Mouse (Mus musculus) CH12.LX (cell line): Measurements from ENCODE around the gene Dcun1d4. TPM values are rescaled to one million over a fixed set of nuclear protein-coding genes. Genes with fewer than 3 reads are reported as not detected.

ENCODE experiments used
- DNase-seq: peaks from one replicate; pipeline ENCODE4 v3.0.0-alpha.2; 2013; ENCODE audit errors: extremely low read depth
- H3K27ac ChIP-seq: 2 replicates; pipeline ENCODE4 v1.5.1; 2012; ENCODE audit warnings: low read depth, mild to moderate bottlenecking, control low read depth, moderate library complexity; ENCODE audit not compliant: insufficient read depth
- H3K27me3 ChIP-seq: replicated peaks from 2 replicates; pipeline ENCODE3; 2012; ENCODE audit warnings: inconsistent platforms
- H3K36me3 ChIP-seq, 2 experiments: replicated peaks in 1 of 2; 2 replicates each; pipeline versions ENCODE3 to v1.6.1; 2012; ENCODE audit warnings: inconsistent platforms in 1 of 2, low read length in 1 of 2, mild to moderate bottlenecking in 1 of 2, mixed read lengths in 1 of 2, moderate library complexity in 1 of 2; ENCODE audit not compliant: control insufficient read depth in 1 of 2, insufficient read depth in 1 of 2
- H3K4me1 ChIP-seq, 2 experiments: 2 replicates each; pipeline ENCODE4 v1.6.1; 2012; ENCODE audit warnings: inconsistent platforms in 1 of 2, moderate library complexity in 1 of 2; ENCODE audit not compliant: insufficient read depth in 2 of 2, control insufficient read depth in 1 of 2
- H3K4me2 ChIP-seq: 2 replicates; pipeline ENCODE4 v1.6.1; 2012; ENCODE audit warnings: low read depth, mild to moderate bottlenecking, control low read depth; ENCODE audit not compliant: poor library complexity, insufficient read depth, severe bottlenecking
- H3K4me3 ChIP-seq, 3 experiments: fragments of 150-350 bp in 1 of 3; sonication (generic) in 1 of 3; replicated peaks in 1 of 3; 2 replicates each; pipeline versions ENCODE3 to v1.5.1; 2011 to 2012; ENCODE audit warnings: low read depth in 2 of 3, low read length in 2 of 3, mild to moderate bottlenecking in 2 of 3, moderate library complexity in 2 of 3, control low read depth in 1 of 3, improper control_type of control experiment in 1 of 3, inconsistent platforms in 1 of 3, mixed read lengths in 1 of 3; ENCODE audit not compliant: poor library complexity in 1 of 3
- H3K79me2 ChIP-seq: replicated peaks from 2 replicates; pipeline ENCODE4 v1.6.1; 2012; ENCODE audit warnings: mild to moderate bottlenecking, moderate library complexity; ENCODE audit not compliant: control insufficient read depth, poor library complexity, insufficient read depth, severe bottlenecking; ENCODE audit errors: extremely low read depth
- H3K9ac ChIP-seq: 2 replicates; pipeline ENCODE4 v1.6.1; 2012; ENCODE audit warnings: low read depth, mild to moderate bottlenecking, control low read depth, moderate library complexity; ENCODE audit not compliant: insufficient read depth
- H3K9me3 ChIP-seq: replicated peaks from 2 replicates; pipeline ENCODE3; 2012; ENCODE audit warnings: low read length, inconsistent platforms, mixed read lengths
- BHLHE40 ChIP-seq: IDR thresholded peaks from 2 replicates; pipeline ENCODE4 v1.6.1; 2011; ENCODE audit warnings: mild to moderate bottlenecking, low read depth, low read length, improper control_type of control experiment
- CHD1 ChIP-seq: IDR thresholded peaks from 2 replicates; pipeline ENCODE4 v1.6.1; 2012; ENCODE audit warnings: low read depth, low read length, improper control_type of control experiment, inconsistent platforms
- CHD2 ChIP-seq: IDR thresholded peaks from 2 replicates; pipeline ENCODE4 v1.6.1; 2011; ENCODE audit warnings: low read length, improper control_type of control experiment
- E2F4 ChIP-seq: IDR thresholded peaks from 2 replicates; pipeline ENCODE4 v1.6.1; 2011; ENCODE audit warnings: low read depth, low read length, improper control_type of control experiment; ENCODE audit not compliant: insufficient replicate concordance
- EP300 ChIP-seq: IDR thresholded peaks from 2 replicates; pipeline ENCODE4 v1.6.1; 2011; ENCODE audit warnings: low read length, improper control_type of control experiment
- HCFC1 ChIP-seq: IDR thresholded peaks from 2 replicates; pipeline ENCODE4 v1.6.1; 2012; ENCODE audit warnings: low read depth, mild to moderate bottlenecking, inconsistent platforms, low read length, improper control_type of control experiment
- IRF4 ChIP-seq: IDR thresholded peaks from 2 replicates; pipeline ENCODE4 v1.6.1; 2014; ENCODE audit warnings: low read depth, mild to moderate bottlenecking, inconsistent platforms, low read length, improper control_type of control experiment
- JUN ChIP-seq: IDR thresholded peaks from 2 replicates; pipeline ENCODE4 v1.6.1; 2011; ENCODE audit warnings: low read depth, mild to moderate bottlenecking, low read length, improper control_type of control experiment, moderate library complexity; ENCODE audit not compliant: insufficient read depth
- JUND ChIP-seq: conservative IDR thresholded peaks from 2 replicates; pipeline ENCODE4 v1.6.1; 2011; ENCODE audit warnings: low read depth, low read length, improper control_type of control experiment
- KAT2A ChIP-seq: IDR thresholded peaks from 2 replicates; pipeline ENCODE4 v1.6.1; 2012; ENCODE audit warnings: low read length, improper control_type of control experiment, inconsistent platforms; ENCODE audit not compliant: insufficient replicate concordance
- MAFK ChIP-seq: IDR thresholded peaks from 2 replicates; pipeline ENCODE4 v1.6.1; 2011; ENCODE audit warnings: low read length, improper control_type of control experiment; ENCODE audit not compliant: insufficient replicate concordance
- POLR2AphosphoS2 ChIP-seq: IDR thresholded peaks from 2 replicates; pipeline ENCODE4 v1.6.1; 2011; ENCODE audit warnings: low read depth, low read length, improper control_type of control experiment
- RAD21 ChIP-seq: IDR thresholded peaks from 2 replicates; pipeline ENCODE4 v1.6.1; 2011; ENCODE audit warnings: low read depth, mild to moderate bottlenecking, low read length, improper control_type of control experiment, moderate library complexity
- RCOR1 ChIP-seq: conservative IDR thresholded peaks from 2 replicates; pipeline ENCODE4 v1.6.1; 2012; ENCODE audit warnings: low read depth, mild to moderate bottlenecking, inconsistent platforms, low read length, improper control_type of control experiment
- SMC3 ChIP-seq: IDR thresholded peaks from 2 replicates; pipeline ENCODE4 v1.6.1; 2011; ENCODE audit warnings: low read depth, low read length, improper control_type of control experiment
- TCF12 ChIP-seq: IDR thresholded peaks from 2 replicates; pipeline ENCODE4 v1.6.1; 2014; ENCODE audit warnings: low read depth, mild to moderate bottlenecking, inconsistent platforms, low read length, improper control_type of control experiment
- UBTF ChIP-seq: IDR thresholded peaks from 2 replicates; pipeline ENCODE4 v1.6.1; 2012; ENCODE audit warnings: low read depth, mild to moderate bottlenecking, inconsistent platforms, low read length, improper control_type of control experiment, moderate library complexity
- ZNF384 ChIP-seq: IDR thresholded peaks from 2 replicates; pipeline ENCODE4 v1.6.1; 2012; ENCODE audit warnings: low read depth, low read length, improper control_type of control experiment, inconsistent platforms
- dilution Hi-C: fragments of 300-500 bp; cut with MboI; formaldehyde crosslinking; loops from 2 replicates; pipeline ENCODE4 v1.14.3; 2020; ENCODE audit warnings: low sequenced_read_pairs; ENCODE audit not compliant: extremely low pct_unique_long_range_greater_than_20kb, extremely low pct_ligation_motif_present
- in situ Hi-C: fragments of 300-500 bp; cut with MboI; formaldehyde crosslinking; loops from 3 replicates; pipeline ENCODE4 v1.14.3; 2019; ENCODE audit warnings: low sequenced_read_pairs, low pct_ligation_motif_present, low pct_unique_long_range_greater_than_20kb, mixed read lengths
- polyA plus RNA-seq: library from polyadenylated mRNA; unstranded; fragments of >175 nt; gene quantifications from 2 replicates; pipeline ENCODE4 v1.2.1, GENCODE M21; 2012; ENCODE audit warnings: low read depth; ENCODE audit not compliant: insufficient read length
- total RNA-seq, 2 experiments: library from RNA; depleted of rRNA; stranded (reverse); fragments of 300-350 nt in 1 of 2; fragments of >200 nt in 1 of 2; gene quantifications; 2 replicates each; pipeline ENCODE4 v1.2.3; 2012 to 2014

Dcun1d4 gene
- total and polyA plus RNA-seq, 3 experiments, result 1.4 to 3.9 (median 1.7) TPM

DNA sequence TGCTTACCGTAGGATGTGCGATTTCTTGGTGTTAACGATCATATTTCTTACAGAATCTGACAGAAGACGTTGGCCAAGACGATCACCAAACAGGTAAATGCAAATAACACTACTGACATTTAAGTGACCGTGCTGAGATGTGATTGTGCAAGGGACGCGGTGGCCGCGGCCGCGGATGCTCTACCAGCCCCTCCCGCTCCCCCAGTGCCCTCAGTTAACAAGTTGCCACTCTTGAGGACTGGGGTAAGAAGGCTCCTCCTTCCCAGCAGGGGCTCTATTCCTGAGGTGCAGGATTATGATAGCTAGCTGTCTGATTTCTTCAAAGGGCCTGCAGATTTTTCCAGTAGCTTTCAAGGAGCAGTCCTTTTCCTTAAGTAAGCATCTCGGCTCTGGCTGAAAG is 30.3 kb downstream of the Dcun1d4 start:
- in situ Hi-C loops, result no loop called here
- no peaks in the 10 kb centered on the region for H3K9me3 ChIP-seq
- no peak overlapping the region for H3K9ac ChIP-seq
- H3K4me2 ChIP-seq, result no peak overlapping the region
- no peaks in the 10 kb centered on the region for H3K79me2 ChIP-seq
- DNase-seq, result no peak
- H3K27ac ChIP-seq, result no peak overlapping the region
- no peaks in the 10 kb centered on the region for H3K27me3 ChIP-seq
- dilution Hi-C loops, result no loop called here
- H3K4me1 ChIP-seq, result peaks cover 0 to 32% of the 10 kb centered on the region in 2 experiments; a peak in 3 of 4 replicates
- H3K4me3 ChIP-seq, result no peak overlapping the region
- peaks cover 0 to 4% of the 10 kb centered on the region in 2 experiments for H3K36me3 ChIP-seq
- TF ChIP-seq SMC3 (no peak), POLR2AphosphoS2 (no peak), CHD2 (no peak), E2F4 (no peak), JUND (no peak)

DNA sequence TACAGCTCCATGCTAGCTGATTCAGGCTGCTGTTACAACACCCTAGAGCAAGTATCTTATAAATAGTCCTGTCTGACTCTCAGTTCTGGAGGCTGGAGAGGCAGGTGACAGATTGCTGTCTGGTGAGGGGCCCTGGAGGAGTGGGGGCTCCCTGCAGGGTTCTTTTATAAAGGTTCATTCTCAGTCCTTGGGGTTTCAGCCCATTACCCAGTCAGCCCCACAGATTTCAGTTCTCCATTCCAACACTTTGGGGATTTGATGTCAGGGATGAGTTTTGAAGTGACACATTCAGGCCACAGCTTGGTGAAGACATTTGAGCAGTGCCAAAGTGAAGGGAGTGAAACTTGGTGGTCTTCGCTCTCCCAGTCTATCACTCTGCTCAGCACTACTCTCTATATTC is 31.4 kb downstream of the Dcun1d4 start:
- TF ChIP-seq JUN (no peak), IRF4 (no peak), BHLHE40 (0 out of 2 replicates have a peak, but pooled peaks have one; percentile 26), ZNF384 (no peak), EP300 (peak; percentile 12; the same call in 1 of the 2 replicates), MAFK (no peak), RCOR1 (no peak), E2F4 (no peak), KAT2A (no peak), SMC3 (no peak), TCF12 (no peak), RAD21 (no peak), HCFC1 (no peak), CHD1 (no peak), UBTF (no peak)
- dilution Hi-C loops, result no loop called here
- H3K36me3 ChIP-seq, result peaks cover 0 to 4% of the 10 kb centered on the region in 2 experiments

More for the DNA sequence above, 31.4 kb downstream of the Dcun1d4 start:
- no peak overlapping the region for H3K4me2 ChIP-seq
- H3K27ac ChIP-seq, result no peak overlapping the region
- no peaks in the 10 kb centered on the region for H3K27me3 ChIP-seq
- in situ Hi-C loops, result no loop called here
- H3K9ac ChIP-seq, result no peak overlapping the region
- DNase-seq, result peak; percentile 60
- H3K4me3 ChIP-seq, result no peak overlapping the region
- peaks cover 0 to 32% of the 10 kb centered on the region in 2 experiments; a peak in 3 of 4 replicates for H3K4me1 ChIP-seq
- no peaks in the 10 kb centered on the region for H3K9me3 ChIP-seq
- no peaks in the 10 kb centered on the region for H3K79me2 ChIP-seq
